Mouse (Mus musculus) left cerebral cortex, adult 8-10 months (tissue): ENCODE data around the gene Eif4e3. TPM values are rescaled to one million over a fixed set of nuclear protein-coding genes. Genes with fewer than 3 reads are reported as not detected.

ENCODE experiments used
- DNase-seq, 2 experiments: peaks; one replicate each; pipeline ENCODE4 v3.0.0; 2022; ENCODE audit warnings: low spot score in 2 of 2
- total RNA-seq, 4 experiments: library from RNA; stranded (reverse); gene quantifications; 2 replicates each; pipeline ENCODE4 v1.2.4; 2022

Gene Eif4e3
- total RNA-seq, 4 experiments from 2014 or later = 19.5 to 21.7 (median 21.2) TPM

DNA sequence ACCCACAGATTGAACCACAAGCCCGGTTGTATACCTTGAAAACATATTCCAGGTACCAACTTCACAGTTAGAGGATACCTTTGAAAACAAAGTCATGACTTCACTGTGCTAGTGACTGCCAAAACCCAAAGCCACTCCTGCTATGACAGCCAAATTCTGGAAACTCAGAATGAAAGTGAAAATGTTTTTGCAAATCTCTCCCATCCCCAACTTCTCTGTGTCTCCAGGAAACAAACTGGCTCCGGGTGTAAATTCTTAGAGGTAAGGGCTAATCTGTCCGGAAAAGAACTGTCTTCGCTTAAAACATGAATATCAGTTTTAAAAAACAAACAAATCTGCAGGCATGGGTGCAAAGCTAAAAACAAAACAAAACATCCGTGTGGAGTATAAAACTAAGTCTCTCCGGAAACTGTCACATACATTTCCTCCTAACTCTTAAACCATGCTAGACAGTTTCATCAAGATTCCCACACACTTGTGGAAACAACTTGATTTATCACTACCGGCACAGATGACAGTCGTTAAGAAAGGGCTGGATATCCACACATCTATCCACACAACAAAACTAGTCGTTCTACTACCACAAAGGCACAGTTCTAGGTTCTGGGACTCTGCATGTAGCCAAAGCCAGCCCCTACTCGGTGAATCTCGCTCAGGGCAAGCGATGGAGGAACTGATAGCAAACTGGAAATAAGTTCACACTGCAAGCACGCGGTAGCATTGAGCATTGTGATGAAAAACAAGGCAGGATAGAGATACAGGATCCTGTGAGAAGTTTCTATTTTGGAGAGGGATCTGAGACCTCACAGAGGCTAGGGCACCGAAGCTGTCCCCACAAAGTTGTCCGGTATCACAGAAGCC is 884 bp downstream of the Eif4e3 start:
- no peak for DNase-seq

DNA sequence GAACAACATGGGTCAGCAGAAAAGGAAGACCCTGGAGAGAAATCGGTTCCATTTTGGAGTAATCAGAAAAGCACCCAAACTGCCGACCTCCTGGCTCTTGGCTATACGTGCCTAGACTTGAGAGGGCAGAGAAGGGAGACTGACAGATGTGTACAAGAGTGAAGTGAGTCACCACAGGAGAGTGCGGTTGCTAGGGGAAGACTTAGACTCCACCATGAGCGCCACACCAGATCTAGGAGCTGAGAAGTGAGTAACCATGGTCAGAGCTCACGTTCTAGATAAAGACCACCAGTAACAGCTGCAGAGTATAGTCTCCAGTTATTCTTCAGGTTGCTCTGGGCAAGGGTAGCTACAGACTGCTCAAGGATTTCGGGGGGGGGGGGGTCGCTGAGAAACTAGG is 3.3 kb downstream of the Eif4e3 start:
- DNase-seq = no peak

DNA sequence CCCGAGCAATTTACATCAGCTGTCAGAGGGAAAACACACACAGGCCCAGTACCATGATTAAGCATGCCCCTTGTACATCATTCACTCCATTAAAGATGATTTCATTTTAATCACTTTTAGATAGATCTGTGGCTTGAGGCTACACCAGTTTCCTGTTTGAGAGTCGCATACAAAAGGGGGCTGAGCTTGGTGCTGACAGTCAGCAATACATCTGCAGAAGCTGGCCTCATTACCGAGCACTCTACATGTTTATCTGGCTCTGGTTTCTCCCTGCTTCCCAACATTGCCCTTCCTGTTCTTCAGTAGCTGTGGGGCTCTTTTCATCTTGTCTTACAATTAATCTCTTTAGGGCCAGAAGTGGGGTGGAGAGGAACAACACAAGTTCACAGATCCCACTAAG is 6.1 kb downstream of the Eif4e3 start:
- no peak for DNase-seq

DNA sequence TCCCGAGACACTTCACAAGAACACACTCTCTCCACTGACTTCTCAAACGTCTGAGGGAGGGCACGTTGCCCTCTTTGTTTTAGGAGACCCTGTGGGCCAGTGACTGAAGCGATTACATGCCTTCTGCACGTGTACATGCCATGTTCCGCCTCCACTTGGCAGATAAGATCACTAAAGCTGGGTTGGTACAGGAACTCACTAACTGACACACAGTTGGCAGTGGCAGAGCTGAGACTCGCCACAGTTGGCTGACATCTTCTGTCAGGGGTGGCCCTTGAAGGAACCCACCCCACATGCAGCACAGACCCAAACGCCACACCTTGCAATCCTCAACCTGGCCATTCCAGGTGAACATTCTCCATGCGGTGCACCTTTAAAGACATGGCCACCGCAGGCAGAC is 8.0 kb downstream of the Eif4e3 start:
- DNase-seq = no peak

DNA sequence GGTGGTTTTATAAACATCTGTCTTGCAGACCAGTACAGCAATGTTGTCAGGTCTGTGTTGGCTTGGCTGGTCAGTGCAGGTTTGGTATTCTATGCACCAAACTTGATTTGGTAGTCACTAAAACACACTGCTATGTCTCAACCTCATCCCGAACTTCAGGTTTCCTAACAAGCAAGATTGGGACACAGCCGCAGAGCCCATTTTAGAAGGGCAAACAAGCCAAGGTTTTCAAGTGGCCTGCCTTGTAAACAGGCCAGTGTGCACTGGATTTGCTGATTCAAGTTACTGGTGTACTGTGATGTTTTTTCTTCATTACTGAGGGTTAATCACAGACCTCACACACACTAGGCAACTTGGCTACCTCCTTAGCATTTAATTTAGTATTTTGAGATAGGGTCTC is 10.5 kb downstream of the Eif4e3 start:
- DNase-seq = no peak

DNA sequence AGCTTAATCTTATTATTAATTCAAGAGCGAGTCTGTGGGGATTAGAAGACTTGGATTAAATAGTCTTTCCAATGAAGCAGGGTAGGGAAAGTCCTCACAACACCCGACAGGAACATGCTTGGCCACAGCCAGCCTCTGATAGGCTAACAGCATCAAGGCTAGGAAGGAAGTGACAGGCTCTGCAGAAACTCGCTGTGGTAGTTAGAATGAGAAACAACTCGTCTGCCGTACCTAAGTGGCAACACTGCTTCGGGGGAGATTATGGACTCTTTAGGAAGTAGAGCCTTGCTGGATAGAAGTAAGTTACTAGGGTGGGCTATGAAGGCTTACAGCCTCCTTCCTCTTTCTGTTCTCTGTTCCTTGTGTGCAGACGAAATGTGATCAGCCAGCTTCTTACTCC is 11.1 kb downstream of the Eif4e3 start:
- no peak for DNase-seq

DNA sequence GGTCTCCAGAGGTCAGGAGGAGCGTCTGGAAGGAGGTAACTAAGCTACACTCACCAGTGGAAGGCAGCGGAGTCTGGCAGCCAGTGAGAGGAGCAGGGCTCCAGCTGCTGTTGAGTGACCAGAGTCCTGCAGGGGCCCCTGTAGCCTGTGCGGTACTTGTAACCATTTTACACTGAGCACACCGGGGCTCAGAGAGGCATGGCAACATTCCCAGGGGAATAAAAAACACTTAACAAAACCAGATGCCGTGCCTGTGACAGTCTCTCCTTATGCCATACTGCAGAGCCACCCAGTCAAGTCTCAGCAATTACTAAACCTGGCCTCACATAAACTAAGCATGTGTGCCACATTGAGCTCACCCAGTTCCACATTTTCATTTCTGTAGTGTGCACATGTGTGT is 12.2 kb downstream of the Eif4e3 start:
- no peak for DNase-seq

DNA sequence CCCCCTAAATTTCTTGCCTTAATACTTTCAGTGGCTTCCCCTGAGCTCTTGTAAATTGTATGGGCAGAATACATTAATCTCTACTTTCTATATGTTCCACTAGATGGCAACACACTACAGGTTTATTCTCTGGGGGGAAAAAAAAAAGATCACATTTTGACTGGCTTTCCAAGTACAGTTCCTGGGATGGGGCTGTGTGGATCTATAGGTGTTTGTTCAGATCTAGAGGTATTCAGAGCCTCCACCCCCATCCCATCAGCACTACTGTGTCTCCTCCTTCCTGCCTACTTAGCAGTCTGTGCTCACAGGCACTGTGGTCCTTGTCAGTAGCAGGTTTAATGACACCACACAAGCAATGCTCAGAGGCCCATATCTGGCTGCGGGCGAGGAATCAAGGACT is 14.2 kb downstream of the Eif4e3 start:
- DNase-seq = no peak

DNA sequence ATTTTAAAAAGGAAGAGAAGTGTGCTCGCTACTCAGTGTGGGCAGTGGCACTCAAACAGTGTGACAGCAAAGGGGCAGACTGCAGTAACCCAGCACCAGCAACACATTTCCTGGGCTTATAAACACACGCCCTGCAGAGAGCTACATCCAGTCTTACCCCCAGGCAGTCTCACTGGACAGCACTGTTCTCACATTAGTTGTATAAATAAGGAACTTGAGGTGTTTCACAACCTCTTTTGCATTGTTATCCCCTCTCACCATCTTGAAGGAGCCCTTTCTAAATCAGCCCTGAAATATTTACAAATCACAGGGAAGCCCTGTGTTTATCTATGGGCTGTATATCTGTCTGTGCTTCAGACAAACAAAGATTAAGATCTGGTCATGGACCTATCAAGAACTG is 17.3 kb downstream of the Eif4e3 start:
- DNase-seq = no peak

DNA sequence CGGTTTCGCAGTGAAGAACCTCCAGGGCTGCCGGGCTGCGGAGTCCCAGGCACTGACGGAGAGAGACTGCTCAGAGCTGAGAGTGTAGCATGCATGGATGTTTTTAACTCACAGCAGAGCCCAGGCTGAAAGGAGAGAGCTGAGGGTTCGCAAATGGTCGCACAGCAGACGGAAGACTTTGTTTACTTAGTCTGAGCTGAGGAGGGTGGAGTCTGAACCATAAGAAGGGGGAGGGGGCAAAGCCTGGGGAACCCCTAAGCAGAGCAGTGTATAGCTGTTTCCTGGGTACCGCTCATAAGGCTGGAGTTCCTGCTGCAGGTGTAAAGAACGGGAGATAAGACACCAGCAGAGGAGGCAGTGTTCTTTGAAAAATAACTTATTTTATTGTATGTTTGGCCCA is 20.2 kb downstream of the Eif4e3 start:
- no peak for DNase-seq

DNA sequence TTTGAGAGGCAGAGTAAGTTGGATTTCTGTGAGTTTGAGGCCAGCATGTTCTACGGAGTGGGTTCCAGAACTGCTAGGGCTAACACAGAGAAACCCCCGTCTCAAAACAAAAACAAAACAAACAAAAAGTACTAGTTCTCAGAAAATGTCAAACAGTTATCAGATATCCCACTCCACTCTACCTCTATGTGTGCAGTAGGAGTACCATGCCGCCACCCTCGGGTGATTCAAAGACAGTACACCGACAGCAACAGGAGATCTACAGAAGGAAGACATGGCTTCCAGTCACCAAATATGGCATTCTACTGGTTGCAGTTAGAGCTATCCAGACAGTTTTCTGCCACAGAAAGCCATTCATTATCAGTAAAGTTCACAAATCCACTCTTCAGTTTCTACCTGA is 21.7 kb downstream of the Eif4e3 start:
- no peak for DNase-seq

DNA sequence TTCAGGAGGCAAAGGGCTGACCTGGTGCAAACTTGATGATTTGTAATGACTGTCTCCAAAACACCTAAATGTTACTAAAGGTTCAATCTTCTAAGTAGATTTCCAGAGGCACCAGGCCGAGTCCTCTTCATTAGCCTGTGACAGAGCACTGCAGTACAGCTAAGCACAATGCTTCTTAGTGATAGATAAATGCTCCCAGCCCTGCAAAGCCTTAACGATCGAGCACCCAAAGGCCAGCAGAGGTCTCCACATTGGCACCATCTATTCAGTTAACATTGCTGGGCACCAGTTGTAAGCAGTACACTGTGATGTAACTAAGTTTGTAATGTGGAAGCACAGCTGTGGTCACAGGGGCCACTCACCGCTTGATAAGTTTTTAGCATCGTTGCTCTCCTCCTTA is 22.2 kb downstream of the Eif4e3 start:
- DNase-seq = no peak

DNA sequence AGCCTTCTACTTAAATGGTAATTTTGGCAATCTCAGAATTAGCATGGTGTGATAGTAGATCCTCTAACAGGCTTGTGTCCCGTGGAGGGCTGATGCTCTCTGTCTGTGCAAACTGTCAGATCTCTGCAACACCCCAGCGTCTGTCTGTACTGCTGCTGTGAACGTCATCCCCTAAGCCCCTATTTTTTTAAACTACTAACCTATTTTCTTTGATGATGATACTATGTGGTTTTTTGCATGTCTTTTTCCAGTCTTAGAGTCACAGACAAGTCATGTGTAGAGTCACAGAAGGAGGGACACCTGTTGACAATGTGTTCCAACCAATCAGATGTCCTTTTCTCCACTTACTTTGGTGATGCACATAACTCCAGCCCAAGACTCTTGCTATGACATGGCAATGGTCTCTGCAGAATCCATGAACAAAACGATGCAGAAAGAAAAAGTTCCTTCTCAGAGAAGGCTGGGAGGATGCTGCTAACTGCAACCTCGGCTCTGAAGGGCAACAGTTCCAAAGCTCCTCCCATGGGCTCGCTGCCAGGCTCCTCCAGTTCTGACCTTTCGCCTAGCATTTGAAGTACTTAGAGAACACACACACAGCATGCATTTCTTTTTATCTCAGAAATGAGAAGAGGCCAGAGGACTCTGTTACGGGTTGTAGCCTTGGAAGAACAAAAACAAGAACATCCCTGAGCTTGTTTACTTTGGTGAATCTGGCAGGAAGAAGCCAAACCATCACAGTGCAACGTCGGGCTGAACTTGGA is 23.0 kb downstream of the Eif4e3 start:
- DNase-seq = no peak

DNA sequence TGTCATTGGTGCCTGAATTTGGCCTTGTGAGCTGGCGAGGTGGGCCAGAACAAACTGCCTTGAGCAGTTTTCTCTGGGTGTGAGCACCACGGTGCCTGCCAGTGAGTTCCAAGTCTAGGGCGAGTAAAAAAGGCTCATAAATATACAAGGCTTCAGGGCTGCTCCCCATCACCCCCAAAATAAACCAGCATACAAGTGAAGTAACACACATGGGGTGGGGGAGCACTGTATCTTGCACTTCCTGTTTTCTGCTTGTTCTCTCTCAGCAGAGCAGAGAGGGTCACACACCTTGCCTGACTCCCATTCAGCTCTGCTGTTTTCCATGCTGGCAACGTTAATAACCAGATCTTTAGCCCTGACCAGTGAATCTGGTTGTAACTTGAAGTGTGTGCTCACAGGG is 29.1 kb downstream of the Eif4e3 start:
- no peak for DNase-seq

DNA sequence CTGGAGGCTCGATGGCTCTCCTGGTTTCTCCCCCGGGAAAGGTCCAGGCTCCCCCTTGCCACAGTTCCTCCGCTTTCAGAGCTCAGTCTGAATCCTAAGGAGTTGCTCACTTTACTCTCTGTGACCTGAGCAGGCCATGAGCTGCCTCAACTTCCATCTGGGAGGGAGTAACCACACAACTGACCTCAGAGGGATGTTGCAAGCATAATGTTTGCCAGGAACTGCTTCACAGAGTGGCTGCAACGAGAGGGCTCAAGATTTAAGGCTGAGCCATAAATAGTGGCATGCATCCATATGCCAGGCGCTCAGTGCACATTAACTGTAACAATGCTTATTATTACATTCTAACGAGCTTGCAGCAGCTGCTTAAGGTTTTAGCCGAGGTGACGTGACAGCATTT is 29.8 kb downstream of the Eif4e3 start:
- DNase-seq = no peak

DNA sequence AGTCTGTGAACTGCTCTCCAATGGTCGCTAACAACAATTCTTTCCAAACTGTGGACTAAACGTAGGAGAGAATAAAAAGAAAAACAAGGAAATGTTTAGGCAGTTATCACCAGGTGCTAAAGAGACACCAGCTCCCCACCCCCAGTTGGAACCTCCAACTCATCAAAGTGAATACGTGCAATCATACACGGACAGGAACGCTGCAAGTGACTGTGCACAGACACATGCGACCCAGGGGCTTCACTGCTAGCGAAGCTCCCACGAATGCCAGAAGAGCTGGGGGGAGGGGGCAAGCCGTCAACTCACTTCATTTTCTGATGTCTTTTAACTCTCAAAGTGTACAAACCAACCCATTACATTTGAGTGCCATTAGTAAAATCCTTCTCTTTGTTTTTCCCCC is 30.4 kb downstream of the Eif4e3 start:
- no peak for DNase-seq

DNA sequence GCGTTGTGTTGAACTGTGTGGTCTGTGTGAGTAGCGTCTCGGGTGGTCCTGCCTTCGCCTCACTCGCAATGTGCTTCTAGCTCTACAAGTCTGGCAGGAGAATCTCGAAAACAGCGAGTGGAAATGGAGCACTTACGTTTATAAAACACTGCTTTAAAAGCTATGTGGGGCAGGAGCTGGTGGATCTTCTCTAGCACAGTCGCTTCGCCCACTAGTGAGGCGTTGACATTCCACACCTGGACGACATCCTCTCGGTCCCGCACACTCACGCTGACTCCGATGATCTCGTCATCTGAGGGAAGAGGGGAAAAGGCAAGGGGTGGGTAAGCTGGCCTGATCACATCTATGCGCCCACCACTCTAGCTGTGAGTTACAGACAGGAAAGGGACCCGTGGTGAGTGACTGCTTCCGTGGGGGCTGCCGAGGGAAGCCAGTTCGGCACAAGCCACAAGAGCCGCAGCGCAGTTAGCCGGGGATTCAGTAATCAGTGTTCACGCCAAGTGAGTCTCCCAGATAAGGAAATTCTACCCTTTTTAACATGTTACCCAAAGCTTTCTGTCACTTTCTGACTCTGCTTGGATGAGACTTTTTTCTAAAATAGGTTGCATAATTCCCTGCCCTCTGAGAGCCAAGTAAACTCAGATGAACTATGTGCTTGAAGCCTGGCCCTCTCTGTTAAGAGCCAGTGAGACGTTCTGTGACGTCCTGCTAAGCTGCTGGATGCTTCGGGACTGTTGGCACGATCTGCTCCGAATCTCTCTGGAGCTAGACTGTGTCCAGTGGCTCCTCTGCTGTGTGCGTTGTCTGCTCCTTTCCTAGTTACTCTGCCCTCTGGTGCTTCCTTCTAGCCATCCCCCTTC is 34.2 kb downstream of the Eif4e3 start:
- DNase-seq = no peak

DNA sequence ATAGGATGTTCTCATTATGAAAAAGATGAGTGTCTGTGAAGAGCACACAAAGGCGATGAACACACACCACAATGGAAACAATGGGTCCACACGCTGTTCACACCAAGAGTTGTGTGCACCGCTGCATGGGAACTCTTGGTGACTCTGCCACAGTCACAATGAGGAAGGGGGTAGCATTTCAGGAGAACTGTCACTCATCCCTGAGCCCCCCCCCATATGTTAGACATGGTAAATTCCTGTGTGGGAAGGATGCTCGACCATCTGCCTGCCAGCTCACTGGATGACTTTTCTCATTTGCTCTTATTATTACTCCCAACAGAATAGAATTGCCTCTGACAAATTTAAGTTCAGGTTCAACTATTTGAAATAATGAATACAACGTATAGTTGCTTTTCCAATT is 34.9 kb downstream of the Eif4e3 start:
- DNase-seq = no peak

DNA sequence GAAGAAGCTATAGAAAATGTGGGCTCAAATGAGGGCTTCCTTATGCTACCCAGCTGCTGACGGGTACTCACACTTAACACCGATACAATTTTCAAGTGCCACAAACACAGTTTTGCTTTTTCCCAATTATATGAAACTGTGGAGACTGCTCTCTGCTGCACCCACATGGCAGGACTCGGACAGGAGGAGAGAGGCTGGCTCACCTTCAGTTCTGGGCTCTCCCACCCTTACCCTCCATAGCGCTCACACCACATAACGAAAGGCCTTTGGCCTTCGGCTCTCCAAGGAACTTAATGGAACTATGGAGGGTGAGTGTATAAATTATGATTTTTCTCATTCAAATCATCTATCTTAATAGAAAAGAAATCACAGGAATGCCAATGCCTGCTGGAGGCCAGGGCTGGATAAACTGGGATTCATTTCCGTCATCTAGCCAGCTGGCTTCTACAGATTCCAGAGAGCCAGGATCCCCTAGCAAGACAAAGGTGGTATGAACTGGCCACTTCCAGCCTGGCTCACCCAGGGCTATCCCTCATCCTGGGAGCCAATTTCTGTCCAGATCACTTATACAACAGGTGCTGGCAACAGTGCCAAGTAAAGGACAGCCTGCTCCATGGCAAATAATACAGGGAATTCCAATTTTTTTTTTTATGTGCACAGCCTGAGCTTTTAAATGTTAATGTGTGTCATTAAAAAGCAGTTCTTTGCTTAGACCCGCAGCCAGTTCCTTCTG is 36.7 kb downstream of the Eif4e3 start:
- no peak for DNase-seq

DNA sequence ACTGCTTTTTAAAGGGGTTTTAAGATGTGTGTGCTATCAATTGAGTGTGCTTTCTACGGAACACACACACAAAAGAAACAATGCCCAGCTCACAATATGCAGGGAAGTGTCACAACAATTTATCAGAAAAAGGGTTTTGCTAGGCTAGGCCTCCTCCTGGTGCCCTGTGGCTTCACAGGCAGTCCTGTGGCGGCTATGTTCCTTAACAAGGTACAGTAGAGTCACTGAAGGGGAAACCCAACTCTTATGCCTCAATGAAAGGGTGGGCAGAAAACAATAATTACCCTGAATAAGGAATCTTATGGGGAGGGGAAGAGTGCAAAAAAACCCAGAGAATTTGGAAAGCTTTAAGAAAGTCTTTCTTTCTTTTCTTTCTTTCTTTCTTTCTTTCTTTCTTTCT is 40.2 kb downstream of the Eif4e3 start:
- DNase-seq = no peak

DNA sequence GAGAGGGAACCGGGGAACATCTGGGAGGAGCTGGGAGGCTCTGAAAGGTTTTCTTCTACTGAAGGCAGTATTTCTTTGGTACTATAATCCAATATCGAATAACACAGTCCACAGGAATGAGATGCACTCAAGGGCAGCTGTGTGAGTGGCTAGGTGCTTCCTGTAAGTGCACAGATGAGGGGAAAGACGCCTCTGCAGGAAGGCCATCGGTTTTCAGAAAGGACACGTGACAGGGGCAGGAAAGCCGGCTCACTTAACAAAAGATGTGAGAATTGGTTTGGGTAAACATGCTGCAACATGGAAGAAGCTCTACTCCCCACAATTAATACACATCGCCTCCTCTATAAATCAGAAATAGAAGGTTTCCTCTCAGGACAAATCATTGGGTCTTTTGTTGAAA is 40.8 kb downstream of the Eif4e3 start:
- no peak for DNase-seq
